Mouse (Mus musculus) kidney, adult 2 months (tissue): ENCODE measurements around the gene Dpy19l1. TPM values are rescaled to one million over a fixed set of nuclear protein-coding genes. Genes with fewer than 3 reads are reported as not detected.

Experiments
- DNase-seq: peaks from one replicate; pipeline ENCODE4 v3.0.0; 2021
- H3K27ac ChIP-seq: fragments of 200-500 bp; 2 replicates; pipeline ENCODE4 v1.5.1; 2012; ENCODE audit warnings: low read depth, low read length, control low read depth, inconsistent platforms; ENCODE audit not compliant: insufficient read depth
- H3K27me3 ChIP-seq: fragments of 200-500 bp; replicated peaks from 2 replicates; pipeline ENCODE4 v1.6.1; 2012; ENCODE audit warnings: mild to moderate bottlenecking, moderate library complexity, low read length, inconsistent platforms; ENCODE audit not compliant: control insufficient read depth, insufficient read depth
- H3K36me3 ChIP-seq: fragments of 200-500 bp; 2 replicates; pipeline ENCODE4 v1.6.1; 2012; ENCODE audit warnings: mild to moderate bottlenecking, moderate library complexity, low read length, inconsistent platforms; ENCODE audit not compliant: control insufficient read depth, insufficient read depth
- H3K4me1 ChIP-seq: fragments of 200-500 bp; 2 replicates; pipeline ENCODE4 v1.6.1; 2011; ENCODE audit warnings: low read length; ENCODE audit not compliant: control insufficient read depth, insufficient read depth
- H3K4me3 ChIP-seq: fragments of 200-500 bp; 2 replicates; pipeline ENCODE4 v1.5.1; 2011; ENCODE audit warnings: mild to moderate bottlenecking, low read depth, low read length, control low read depth; ENCODE audit not compliant: insufficient read depth
- CTCF ChIP-seq: fragments of 200-500 bp; conservative IDR thresholded peaks from 2 replicates; pipeline ENCODE4 v1.5.1; 2011; ENCODE audit warnings: low read depth, mild to moderate bottlenecking, control low read depth, low read length, moderate library complexity, mixed read lengths; ENCODE audit not compliant: insufficient read depth, insufficient read length
- POLR2A ChIP-seq: fragments of 200-500 bp; IDR thresholded peaks from one replicate; pipeline ENCODE4 v1.6.1; 2011; ENCODE audit warnings: low read depth, low read length, control low read depth
- WGBS: fragments of 180-500 bp; shearing (Covaris S2); methylation state at CpG from one replicate; pipeline ENCODE4 v1.1.7; 2018; 5-methylcytosine and 5-hydroxymethylcytosine counted together
- polyA plus RNA-seq: library from polyadenylated mRNA; depleted of rRNA; stranded (reverse); fragments of >200 nt; gene quantifications from 2 replicates; pipeline ENCODE4 v1.2.3, GENCODE M21; 2012

Gene Dpy19l1
- polyA plus RNA-seq, 1 experiment = 5.5 TPM

DNA sequence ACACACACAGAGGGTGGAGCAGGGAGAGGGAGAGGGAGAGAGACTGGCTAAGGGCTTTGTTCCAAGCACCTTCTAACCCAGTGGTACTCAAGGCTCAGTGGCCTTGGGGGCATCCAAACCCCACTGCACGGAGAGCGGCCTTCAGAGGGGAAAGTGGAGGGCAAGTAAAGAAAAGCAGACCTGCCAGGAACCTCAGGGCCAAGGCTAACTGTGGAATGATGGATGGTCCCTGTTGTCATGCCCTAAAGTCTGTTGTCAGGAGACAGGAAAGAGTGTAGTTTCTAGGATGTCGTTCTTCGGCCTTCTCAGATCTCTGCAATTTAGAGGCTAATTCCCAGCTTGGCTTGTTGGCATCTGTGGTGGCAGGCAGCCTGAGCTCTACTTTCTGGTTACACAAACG is 32.8 kb downstream of the Dpy19l1 start:
- DNase-seq = no peak
- no peak overlapping the region for H3K4me3 ChIP-seq
- no peaks in the 10 kb centered on the region for H3K4me1 ChIP-seq
- H3K27ac ChIP-seq = no peak overlapping the region
- TF ChIP-seq POLR2A = no peak
- TF ChIP-seq CTCF = no peak
- no peaks in the 10 kb centered on the region for H3K27me3 ChIP-seq
- H3K36me3 ChIP-seq = no peaks in the 10 kb centered on the region
- 48% methylated on average over 5 of the region's 5 CpGs for WGBS

DNA sequence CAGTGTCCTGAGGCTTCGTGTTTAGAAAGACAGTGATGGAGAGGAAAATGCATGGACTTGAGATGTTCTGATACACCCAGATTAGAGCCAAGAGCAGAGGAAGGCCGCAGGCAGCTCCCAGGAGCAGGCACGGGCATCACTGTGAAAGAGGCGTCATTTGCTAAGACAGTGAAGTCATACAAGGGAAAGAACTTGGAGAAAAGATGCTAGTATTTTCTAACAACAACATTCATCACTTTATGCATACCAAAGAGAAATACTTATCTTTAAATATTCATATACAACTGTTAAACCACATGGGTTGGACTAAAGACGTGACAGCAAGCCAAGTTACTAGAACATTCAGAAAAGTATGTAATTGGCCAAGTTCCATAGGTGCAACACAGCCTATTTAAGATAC is 35.8 kb downstream of the Dpy19l1 start:
- no peaks in the 10 kb centered on the region for H3K36me3 ChIP-seq
- TF ChIP-seq POLR2A (no peak), CTCF (no peak)
- H3K4me3 ChIP-seq = no peak overlapping the region
- DNase-seq = no peak
- 94% methylated on average over 5 of the region's 5 CpGs for WGBS
- H3K27ac ChIP-seq = no peak overlapping the region
- no peaks in the 10 kb centered on the region for H3K27me3 ChIP-seq
- no peaks in the 10 kb centered on the region for H3K4me1 ChIP-seq

DNA sequence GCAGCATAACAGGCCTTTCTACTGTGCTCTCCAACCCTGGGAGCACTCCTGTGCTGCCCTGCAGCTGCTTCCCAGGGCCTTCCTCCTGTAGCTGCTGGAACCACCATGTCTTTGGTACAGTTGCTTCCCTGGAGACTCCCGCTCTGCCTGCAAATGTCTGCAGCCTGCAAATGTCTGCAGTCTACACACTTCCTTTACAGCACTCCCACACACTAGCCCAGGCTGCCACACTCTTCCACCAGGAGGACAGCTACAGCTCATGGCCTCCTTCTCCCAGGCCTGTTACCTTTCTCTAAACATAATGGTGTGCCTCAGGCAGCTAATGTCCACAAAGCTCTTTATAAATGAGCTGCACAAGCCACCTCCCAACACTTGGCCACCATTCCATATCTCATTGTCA is 36.3 kb downstream of the Dpy19l1 start:
- Histone ChIP-seq H3K4me3 (no peak overlapping the region), H3K27me3 (no peaks in the 10 kb centered on the region), H3K27ac (no peak overlapping the region), H3K36me3 (no peaks in the 10 kb centered on the region), H3K4me1 (no peaks in the 10 kb centered on the region)
- no peak for DNase-seq
- TF ChIP-seq POLR2A = no peak
- TF ChIP-seq CTCF = no peak
- 97% methylated on average over 1 of the region's 1 CpGs for WGBS

DNA sequence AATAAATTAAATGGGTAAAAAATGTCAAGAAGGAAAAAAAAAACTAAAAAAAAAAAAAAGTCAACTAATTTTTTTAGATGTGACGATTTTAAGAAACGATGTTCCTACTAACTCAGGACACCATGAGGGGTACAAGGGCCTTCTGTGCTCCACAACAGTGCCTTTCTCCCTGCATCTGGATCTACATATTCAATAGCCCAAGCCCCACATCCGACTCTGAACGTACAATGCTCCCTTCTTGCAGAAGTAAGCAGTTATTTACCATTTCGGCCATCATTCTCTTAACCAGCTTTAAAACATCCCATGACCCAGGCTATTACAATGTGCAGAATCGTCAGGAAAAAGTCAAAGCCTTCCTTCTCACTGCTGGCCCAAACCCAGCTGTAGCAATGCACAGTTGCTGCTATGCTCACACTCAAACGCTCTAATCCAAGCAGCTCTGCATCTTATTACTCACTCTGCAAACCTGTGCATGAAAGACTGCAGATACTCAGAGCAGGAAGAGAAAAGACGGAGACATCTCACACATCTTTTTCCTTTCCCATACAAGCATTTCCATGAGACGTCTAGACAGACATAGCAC is 41.5 kb downstream of the Dpy19l1 start:
- Histone ChIP-seq H3K36me3 (no peaks in the 10 kb centered on the region; the same call in 1 of the 2 replicates), H3K4me3 (no peak overlapping the region), H3K4me1 (no peaks in the 10 kb centered on the region), H3K27ac (no peak overlapping the region), H3K27me3 (no peaks in the 10 kb centered on the region)
- TF ChIP-seq POLR2A = no peak
- TF ChIP-seq CTCF = no peak
- DNase-seq = no peak
- WGBS = 86% methylated on average over 9 of the region's 9 CpGs

DNA sequence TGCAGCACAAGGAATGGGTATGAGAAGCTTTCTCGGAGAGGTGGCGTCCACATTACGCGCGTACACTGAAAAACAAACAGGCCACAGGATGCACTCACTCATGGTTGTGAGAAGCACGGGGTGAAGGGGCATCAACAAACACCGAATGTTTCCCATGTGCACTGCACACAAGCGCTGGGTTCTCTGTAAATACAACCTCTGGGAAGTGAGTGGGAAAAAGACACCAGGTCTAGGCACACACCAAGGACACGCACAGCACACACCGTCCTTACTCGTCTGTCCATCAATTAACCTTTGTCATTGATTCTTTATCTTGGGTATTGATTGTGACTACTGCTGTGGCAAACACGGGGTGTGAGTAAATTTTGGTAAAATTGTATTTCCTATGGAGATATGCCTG is 49.1 kb downstream of the Dpy19l1 start:
- TF ChIP-seq CTCF (no peak), POLR2A (no peak)
- 96% methylated on average over 12 of the region's 12 CpGs for WGBS
- Histone ChIP-seq H3K4me3 (no peak overlapping the region), H3K36me3 (no peaks in the 10 kb centered on the region; the same call in 1 of the 2 replicates), H3K27me3 (no peaks in the 10 kb centered on the region), H3K4me1 (no peaks in the 10 kb centered on the region), H3K27ac (no peak overlapping the region)
- DNase-seq = no peak

DNA sequence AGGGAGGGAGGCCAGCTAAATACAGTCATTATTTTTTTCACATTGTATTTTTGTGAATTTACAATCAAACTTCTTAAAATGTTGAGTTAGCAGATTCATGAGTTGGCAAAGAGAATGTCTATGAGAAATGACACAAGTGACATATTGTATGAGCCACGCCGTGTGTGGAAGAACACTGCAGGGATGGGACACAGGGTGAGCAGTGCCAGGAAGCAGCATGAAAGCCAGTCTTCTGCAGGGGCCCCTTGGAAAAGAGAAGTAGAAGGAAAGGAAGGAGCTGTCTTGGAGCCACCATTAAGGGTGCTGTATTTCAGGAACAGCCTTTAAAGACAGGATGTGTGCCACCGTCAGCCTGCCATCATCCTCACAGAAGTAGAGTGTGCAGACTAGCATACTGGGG is 52.0 kb downstream of the Dpy19l1 start:
- no peak for DNase-seq
- no peaks in the 10 kb centered on the region for H3K36me3 ChIP-seq
- H3K27ac ChIP-seq = no peak overlapping the region
- WGBS = 83% methylated on average over 3 of the region's 3 CpGs
- TF ChIP-seq CTCF = no peak
- TF ChIP-seq POLR2A = no peak
- H3K4me1 ChIP-seq = no peaks in the 10 kb centered on the region
- H3K4me3 ChIP-seq = no peak overlapping the region
- H3K27me3 ChIP-seq = no peaks in the 10 kb centered on the region

DNA sequence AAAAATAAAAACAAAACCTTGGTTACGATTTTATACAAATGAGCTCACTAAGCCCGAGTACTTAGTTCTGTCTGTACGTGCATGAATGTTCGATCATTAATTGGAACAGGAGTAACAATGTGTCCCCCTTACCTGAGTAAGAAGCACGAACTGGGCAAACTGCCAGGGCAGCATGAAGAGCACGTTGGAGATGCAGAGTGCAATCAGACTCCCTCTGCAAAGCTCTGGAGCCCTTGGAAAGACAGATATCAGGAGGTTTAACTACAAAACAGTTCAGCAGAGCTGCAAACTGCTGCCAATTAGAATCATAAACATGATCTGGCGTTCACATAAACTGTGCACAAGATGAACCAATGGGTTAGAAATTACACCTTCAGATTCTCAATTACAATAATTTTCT is 52.4 kb downstream of the Dpy19l1 start:
- Histone ChIP-seq H3K27ac (no peak overlapping the region), H3K4me1 (no peaks in the 10 kb centered on the region), H3K36me3 (no peaks in the 10 kb centered on the region), H3K4me3 (no peak overlapping the region), H3K27me3 (no peaks in the 10 kb centered on the region)
- DNase-seq = no peak
- WGBS = 72% methylated on average over 7 of the region's 7 CpGs
- TF ChIP-seq CTCF (no peak), POLR2A (no peak)

DNA sequence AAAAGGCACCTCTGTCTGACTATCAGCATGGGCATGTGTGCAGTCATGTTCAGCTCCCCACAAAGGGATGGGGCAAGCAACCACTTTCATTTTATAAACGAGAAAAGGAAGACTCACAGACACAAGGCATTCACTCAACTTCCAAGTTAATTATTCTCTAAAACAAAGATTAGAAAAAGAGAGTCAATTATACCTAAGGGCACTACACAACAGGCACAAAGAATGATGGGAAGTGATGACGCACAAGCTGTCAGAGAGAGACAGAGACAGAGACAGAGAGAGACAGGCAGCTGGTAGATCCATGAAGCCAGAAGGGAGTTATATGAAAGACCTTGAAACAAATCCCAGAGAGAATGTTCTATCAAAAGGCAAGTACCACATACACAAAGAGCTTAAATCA is 68.0 kb downstream of the Dpy19l1 start:
- Histone ChIP-seq H3K36me3 (no peaks in the 10 kb centered on the region), H3K27ac (no peak overlapping the region), H3K4me3 (no peak overlapping the region), H3K27me3 (no peaks in the 10 kb centered on the region), H3K4me1 (no peaks in the 10 kb centered on the region)
- TF ChIP-seq CTCF (no peak), POLR2A (no peak)
- 59% methylated on average over 2 of the region's 2 CpGs for WGBS
- no peak for DNase-seq
